Mouse (Mus musculus): Measurements from ENCODE around the gene Dclk1. TPM values are rescaled to one million over a fixed set of nuclear protein-coding genes. Genes with fewer than 3 reads are reported as not detected.
A peak's percentile ranks its signal among the peaks of the same experiment; 100 is the strongest.

Gene Dclk1
- total RNA-seq, 2 experiments from 2014 or later = 7.4 to 7.5 TPM

DNA sequence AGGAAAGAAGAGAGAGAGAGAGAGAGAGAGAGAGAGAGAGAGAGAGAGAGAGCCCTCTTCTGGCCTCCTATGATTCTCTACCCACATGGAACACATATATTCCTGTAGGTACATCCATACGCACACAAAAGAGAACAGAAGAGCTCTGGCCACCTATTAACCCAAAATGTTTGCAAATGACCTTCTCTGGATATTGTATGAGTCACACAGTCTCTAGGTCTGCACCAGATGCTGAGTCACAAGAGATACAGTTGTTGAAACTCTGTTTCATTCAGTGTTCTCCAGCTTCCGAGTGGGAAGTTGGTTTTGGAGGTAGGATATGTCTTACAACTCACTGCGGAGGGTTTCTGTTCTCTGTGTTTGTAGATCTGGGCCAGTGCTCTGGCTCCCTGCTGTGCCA lies 78.4 kb downstream of the Dclk1 start:
- DNase-seq = no peak
- intact Hi-C loops (cut with DNase I) = no loop called here

DNA sequence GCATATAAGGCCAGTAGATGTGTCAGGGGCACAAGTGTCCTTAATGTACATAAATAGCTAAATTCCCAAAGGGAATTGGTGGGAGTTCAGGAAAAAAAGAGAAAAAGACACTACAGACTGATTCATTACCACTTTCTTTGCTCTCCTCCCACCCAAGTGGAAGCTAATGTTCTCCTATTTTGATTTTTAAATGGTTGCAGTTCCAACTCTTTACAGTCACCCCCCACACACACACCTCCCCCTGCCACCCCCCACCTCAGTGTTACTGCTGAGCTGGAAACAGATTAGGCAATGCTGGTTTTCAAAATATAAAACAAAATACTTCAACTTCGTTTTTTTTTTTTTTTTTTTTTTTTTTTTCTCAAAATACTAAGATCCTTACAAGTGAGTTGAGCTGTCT lies 81.9 kb downstream of the Dclk1 start:
- intact Hi-C loops (cut with DNase I) = no loop called here
- no peak for DNase-seq

GRCm38 (mm10) chr3:55330496-55330895 lies 88.3 kb downstream of the Dclk1 start:
- no peak for DNase-seq

GRCm38 (mm10) chr3:55331694-55332093 lies 89.5 kb downstream of the Dclk1 start:
- intact Hi-C loops (cut with DNase I) = no loop called here

More at GRCm38 (mm10) chr3:55330496-55330895, 88.3 kb downstream of the Dclk1 start:
- intact Hi-C loops (cut with DNase I) = no loop called here

GRCm38 (mm10) chr3:55333511-55333910 lies 91.3 kb downstream of the Dclk1 start:
- no peak for DNase-seq
- intact Hi-C loops (cut with DNase I) = no loop called here

More at GRCm38 (mm10) chr3:55331694-55332093, 89.5 kb downstream of the Dclk1 start:
- no peak for DNase-seq

- peak in 1 of 2 experiments; percentile 30 for DNase-seq
- intact Hi-C loops (cut with DNase I) = no loop called here
Measured at GRCm38 (mm10) chr3:55336895-55337294, 94.7 kb downstream of the Dclk1 start.

- intact Hi-C loops (cut with DNase I) = no loop called here
- DNase-seq = no peak
Measured at GRCm38 (mm10) chr3:55337671-55338070, 95.5 kb downstream of the Dclk1 start.

DNA sequence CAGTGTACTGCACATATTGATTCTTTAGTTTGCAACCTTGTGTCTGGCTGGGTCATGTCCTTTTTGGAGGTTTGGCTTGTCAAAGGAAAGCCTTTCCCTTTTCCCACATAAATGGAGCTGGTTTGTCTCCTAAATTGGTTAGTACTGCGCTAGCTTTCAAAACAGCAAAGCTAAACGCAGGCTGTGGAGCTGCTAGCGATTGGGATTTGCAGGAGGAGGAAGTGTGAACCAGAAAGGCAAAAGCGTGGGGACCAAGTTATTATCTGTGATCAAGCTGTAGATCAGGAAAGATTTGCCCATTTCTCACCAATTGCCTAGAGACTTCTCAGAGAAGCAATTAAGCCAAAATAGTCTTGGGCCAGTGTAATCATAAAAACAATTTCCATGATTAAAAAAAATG lies 100.3 kb downstream of the Dclk1 start:
- intact Hi-C loops (cut with DNase I) = no loop called here
- no peak for DNase-seq

- no peak for DNase-seq
- intact Hi-C loops (cut with DNase I) = no loop called here
Measured at GRCm38 (mm10) chr3:55347371-55348025, 105.3 kb downstream of the Dclk1 start.

DNA sequence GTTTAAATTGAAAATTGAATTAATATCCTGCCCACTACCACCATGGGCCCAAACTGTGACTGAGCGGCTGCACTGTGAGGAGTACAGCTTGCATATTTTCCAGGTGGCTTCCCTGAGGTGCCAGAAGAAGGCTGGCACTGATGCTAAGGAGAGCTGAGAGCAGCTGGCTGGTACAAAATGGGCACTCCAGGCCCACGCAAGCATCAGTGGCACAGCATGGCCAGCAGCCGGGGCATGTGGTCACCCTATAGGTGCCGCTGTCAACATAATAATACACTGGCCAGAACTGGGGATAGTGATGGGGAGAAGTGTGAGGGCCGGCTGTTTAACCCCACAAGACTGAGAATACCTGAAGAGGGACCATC lies 105.8 kb downstream of the Dclk1 start:
- no peak for DNase-seq
- intact Hi-C loops (cut with DNase I) = no loop called here

DNA sequence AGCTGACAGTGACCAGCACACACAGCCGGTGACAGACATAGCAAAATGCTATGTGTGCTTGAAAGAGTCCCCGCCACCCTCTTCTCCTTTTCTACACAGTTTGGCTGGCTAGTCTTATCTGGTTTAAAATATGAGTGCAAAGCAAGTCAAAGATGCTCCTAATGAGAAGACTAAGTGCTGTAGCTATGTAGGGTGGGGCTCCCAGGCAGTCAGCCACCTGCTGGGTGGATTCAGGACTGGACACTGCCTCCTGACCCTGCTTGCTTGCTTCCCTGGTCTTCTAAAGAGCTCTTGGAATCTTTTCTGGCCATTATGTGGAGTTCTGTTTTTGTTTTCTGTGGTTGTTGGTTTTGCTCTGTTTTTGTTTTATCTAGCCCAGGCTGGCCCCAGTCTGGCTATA lies 108.0 kb downstream of the Dclk1 start:
- DNase-seq = no peak
- intact Hi-C loops (cut with DNase I) = no loop called here

DNA sequence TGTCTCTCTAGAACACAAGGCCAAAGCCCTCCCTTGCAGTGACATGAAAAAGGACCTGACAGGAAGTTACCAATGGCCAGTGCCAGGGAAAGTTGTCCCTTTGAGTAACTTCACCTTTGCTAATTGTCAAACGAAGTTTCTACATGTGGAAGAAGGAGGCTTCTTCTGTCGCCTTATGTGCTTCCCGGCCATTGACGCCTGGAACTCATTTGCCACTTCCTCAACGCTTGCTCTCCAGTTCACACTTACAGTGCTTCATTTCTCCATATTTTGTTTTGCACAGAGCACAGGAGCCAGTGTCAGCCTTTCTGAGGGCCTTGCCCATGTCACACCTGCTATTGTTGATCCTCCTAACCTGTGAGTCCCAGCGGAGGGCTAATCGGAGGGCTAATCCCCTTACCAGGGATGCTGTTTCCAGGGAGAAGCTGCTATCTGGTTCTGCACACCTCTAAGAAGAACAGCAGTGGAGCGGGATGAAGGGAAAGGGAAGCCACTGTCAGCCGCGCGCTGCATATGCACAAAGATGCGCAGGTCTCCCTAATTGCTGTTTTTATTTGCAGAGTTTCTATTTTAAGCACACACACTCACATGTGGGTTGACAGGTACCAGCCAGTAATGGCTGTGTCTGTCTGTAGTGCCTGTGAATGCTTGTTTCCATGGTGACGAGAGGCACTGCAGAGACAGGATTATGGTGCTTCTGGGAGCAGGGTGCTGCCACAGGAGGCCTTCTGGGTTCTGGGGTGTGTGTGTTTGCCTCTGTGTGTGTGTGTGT lies 109.3 kb downstream of the Dclk1 start:
- intact Hi-C loops (cut with DNase I) = no loop called here
- DNase-seq = no peak

- no peak for DNase-seq
- intact Hi-C loops (cut with DNase I) = no loop called here
Measured at GRCm38 (mm10) chr3:55352529-55352928, 110.4 kb downstream of the Dclk1 start.

GRCm38 (mm10) chr3:55353169-55353568 lies 111.0 kb downstream of the Dclk1 start:
- intact Hi-C loops (cut with DNase I) = no loop called here

DNA sequence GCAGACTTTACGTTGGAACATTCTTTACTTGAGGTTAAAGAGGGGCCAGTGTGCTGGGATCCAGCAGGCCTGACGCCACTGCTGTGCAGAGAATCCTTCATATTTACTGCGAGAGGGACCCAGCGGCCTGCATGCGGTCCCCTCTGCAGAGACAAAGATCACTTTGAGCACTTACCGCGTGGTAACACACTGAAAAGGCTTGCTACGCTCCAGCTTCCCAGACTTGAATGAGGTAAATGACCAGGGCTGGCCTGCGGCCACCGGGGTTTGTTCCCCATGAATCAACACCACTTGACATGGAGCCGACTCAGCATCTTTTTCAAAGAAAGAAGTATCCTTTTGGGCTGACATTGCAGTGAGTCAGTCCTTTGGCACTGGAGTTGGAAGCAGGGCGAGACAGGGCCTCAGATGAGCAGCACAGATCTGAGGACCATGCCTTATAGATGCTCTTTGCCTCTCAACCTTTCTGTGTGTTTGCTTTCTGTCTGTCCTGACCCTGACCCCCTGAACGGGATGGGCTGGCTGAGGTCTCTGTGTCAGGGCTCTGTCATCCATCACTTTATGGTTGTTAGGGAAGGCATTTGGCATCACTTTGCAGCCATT lies 111.8 kb downstream of the Dclk1 start:
- intact Hi-C loops (cut with DNase I) = loop anchor here (2.0 kb wide), 1 partner anchor 201 kb away; no protein-coding TSS in a partner anchor
- DNase-seq = peak; percentile 22 to 49

More at GRCm38 (mm10) chr3:55353169-55353568, 111.0 kb downstream of the Dclk1 start:
- no peak for DNase-seq

DNA sequence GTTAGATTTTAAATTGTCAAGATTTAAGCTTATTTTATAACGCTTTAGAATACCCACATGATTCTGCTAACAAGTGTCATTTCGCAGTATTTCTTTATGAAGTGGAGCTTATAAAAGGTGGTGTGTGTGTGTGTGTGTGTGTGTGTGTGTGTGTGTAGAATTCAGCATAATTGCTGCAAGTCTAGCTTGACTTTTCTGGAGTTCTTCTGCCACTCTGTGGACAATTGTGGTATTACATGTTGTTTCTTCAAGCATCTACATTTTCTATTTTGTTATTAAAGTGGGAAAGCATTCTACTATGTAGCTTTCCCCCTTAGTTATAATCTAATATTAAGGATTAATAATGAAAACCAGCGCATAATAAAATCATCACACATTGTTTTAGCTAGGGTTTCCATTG lies 112.6 kb downstream of the Dclk1 start:
- intact Hi-C loops (cut with DNase I) = loop anchor here (2.0 kb wide), 1 partner anchor 202 kb away; no protein-coding TSS in a partner anchor
- DNase-seq = peak in 1 of 2 experiments; percentile 66

DNA sequence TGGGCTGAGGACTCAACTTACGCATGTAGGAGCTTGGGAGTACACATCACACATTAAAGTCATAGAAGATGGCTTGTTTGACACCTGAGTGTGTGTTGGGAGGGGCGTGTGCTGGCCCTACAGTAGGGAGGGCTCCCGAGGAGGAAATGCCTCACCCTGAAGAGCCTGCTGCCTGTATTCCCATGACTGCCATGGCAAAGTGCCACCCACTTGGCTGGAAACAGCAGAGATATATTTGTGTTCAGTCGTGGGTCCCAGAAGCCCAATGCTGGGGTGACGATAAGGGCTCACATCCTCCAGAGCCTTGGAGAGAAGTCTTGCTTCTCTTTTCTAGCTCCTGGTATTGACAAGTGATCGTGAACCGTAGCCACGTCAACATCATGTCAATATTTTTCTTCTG lies 116.3 kb downstream of the Dclk1 start:
- DNase-seq = peak in 1 of 2 experiments; percentile 23
- intact Hi-C loops (cut with DNase I) = no loop called here

GRCm38 (mm10) chr3:55360836-55361235 lies 118.7 kb downstream of the Dclk1 start:
- DNase-seq = no peak
- intact Hi-C loops (cut with DNase I) = no loop called here

GRCm38 (mm10) chr3:55367166-55367565 lies 125.0 kb downstream of the Dclk1 start:
- intact Hi-C loops (cut with DNase I) = no loop called here
- no peak for DNase-seq

GRCm38 (mm10) chr3:55369156-55369555 lies 127.0 kb downstream of the Dclk1 start:
- no peak for DNase-seq
- intact Hi-C loops (cut with DNase I) = no loop called here

DNA sequence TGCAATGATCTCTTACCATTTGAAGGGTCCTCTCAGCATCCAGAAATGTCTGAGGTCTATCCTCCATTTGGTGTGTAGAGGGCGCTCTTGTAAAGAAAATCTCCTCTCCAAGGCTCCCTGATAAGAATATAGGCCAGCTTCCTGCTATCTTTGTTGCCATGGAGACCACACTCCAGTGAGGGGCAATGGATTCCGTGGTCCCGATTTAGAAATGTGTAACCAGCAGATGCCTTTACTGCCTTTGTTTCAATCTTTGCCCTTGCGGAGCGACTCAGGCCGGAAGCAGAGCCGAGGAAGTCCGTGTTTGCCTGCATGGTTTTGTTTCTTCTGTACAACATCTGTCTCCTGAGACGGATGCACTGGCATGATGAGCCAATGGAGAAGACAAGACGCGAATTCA lies 131.5 kb downstream of the Dclk1 start:
- peak; percentile 17 to 40 for DNase-seq
- intact Hi-C loops (cut with DNase I) = loop anchor here (10.0 kb wide), 2 partner anchors 121 to 1831 kb away; no protein-coding TSS in a partner anchor
